Mouse (Mus musculus): ENCODE results near the gene Uggt2.

GRCm38 (mm10) chr14:119109776-119110218 is 10.6 kb upstream of the Uggt2 start:
- TF ChIP-seq CTCF (IDR thresholded peaks at IDR 0.05; ENCODE audit: control insufficient read depth, insufficient read depth, insufficient read length) (no peak), USF1 (IDR thresholded peaks at IDR 0.05; ENCODE audit: low read depth) (no peak), CEBPB (IDR thresholded peaks at IDR 0.05; ENCODE audit: low read depth) (no peak), FOSL1 (IDR thresholded peaks at IDR 0.05; ENCODE audit: insufficient read depth, low read length, poor library complexity, severe bottlenecking) (no peak), MAX (IDR thresholded peaks at IDR 0.05) (no peak), MYOD1 (IDR thresholded peaks at IDR 0.05; ENCODE audit: control insufficient read depth, insufficient read length, low read depth) (no peak), MYOG (IDR thresholded peaks at IDR 0.05; ENCODE audit: control insufficient read depth, extremely low read depth, insufficient read length) (no peak)
